Mouse (Mus musculus) midbrain, postnatal 0 days (tissue): ENCODE results near the gene Krtap1-4. TPM values are rescaled to one million over a fixed set of nuclear protein-coding genes. Genes with fewer than 3 reads are reported as not detected.
"Not testable (repeated sequence)": the region's sequence is repeated elsewhere in the genome, so short reads cannot be mapped to it uniquely, and the experiment has no call there.

Experiments
- ATAC-seq: fragments of 200-750 bp; cut with Nextera tagmentation; 2 replicates; pipeline ENCODE4 v1.8.0; 2017; ENCODE audit warnings: moderate number of reproducible peaks, mild to moderate bottlenecking, moderate TSS enrichment, moderate library complexity; ENCODE audit not compliant: low FRiP score
- DNase-seq: peaks from one replicate; pipeline ENCODE4 v3.0.0-alpha.2; 2015; ENCODE audit warnings: low spot score
- H3K27ac ChIP-seq: fragments of 300-500 bp; sonication (generic); 2 replicates; pipeline ENCODE4 v1.5.1; 2014; ENCODE audit warnings: low read depth, mild to moderate bottlenecking, low read length, mixed read lengths
- H3K27me3 ChIP-seq: fragments of 300-500 bp; sonication (generic); 2 replicates; pipeline ENCODE4 v1.6.1; 2014; ENCODE audit warnings: low read length, control low read depth, mixed read lengths; ENCODE audit not compliant: insufficient read depth
- H3K36me3 ChIP-seq: fragments of 300-500 bp; sonication (generic); 2 replicates; pipeline ENCODE4 v1.6.1; 2014; ENCODE audit warnings: low read length, control low read depth, mixed read lengths; ENCODE audit not compliant: insufficient read depth
- H3K4me1 ChIP-seq: fragments of 300-500 bp; sonication (generic); 2 replicates; pipeline ENCODE4 v1.6.1; 2014; ENCODE audit warnings: mild to moderate bottlenecking, control low read depth, antibody characterized with exemption, low read length, mixed read lengths; ENCODE audit not compliant: insufficient read depth
- H3K4me2 ChIP-seq: fragments of 300-500 bp; sonication (generic); 2 replicates; pipeline ENCODE4 v1.6.1; 2014; ENCODE audit warnings: low read depth, mild to moderate bottlenecking, low read length, mixed read lengths; ENCODE audit not compliant: poor library complexity, severe bottlenecking
- H3K4me3 ChIP-seq: fragments of 300-500 bp; sonication (generic); 2 replicates; pipeline ENCODE4 v1.5.1; 2014; ENCODE audit warnings: low read depth, mild to moderate bottlenecking, low read length, moderate library complexity
- H3K9ac ChIP-seq: fragments of 300-500 bp; sonication (generic); replicated peaks from 2 replicates; pipeline ENCODE4 v1.6.1; 2014; ENCODE audit warnings: mild to moderate bottlenecking, low read length, moderate library complexity, mixed read lengths; ENCODE audit not compliant: poor library complexity, severe bottlenecking
- H3K9me3 ChIP-seq: fragments of 300-500 bp; sonication (generic); 2 replicates; pipeline ENCODE4 v1.6.1; 2016; ENCODE audit warnings: low read length, control low read depth
- CTCF ChIP-seq: IDR thresholded peaks from 2 replicates; pipeline ENCODE4 v1.5.1; 2016; ENCODE audit warnings: antibody characterized with exemption, mild to moderate bottlenecking
- WGBS: fragments of 180-500 bp; shearing (Covaris S2); extraction: QIAGEN DNeasy Blood & Tissue Kit; methylation state at CpG from one replicate; pipeline ENCODE4 v1.1.7; 2014; 5-methylcytosine and 5-hydroxymethylcytosine counted together
- polyA plus RNA-seq: library from polyadenylated mRNA; unstranded; fragments of >200 nt; fragmentation: Nextera tagmentation; extraction: Ambion mirVana; gene quantifications from 2 replicates; pipeline ENCODE4 v1.2.1, GENCODE M21; 2015
- total RNA-seq: library from RNA; depleted of rRNA; stranded (reverse); fragments of >200 nt; gene quantifications from 2 replicates; pipeline ENCODE4 v1.2.3, GENCODE M21; 2014; rRNA removed

Krtap1-4 gene
- total RNA-seq (not detected in 2 replicates), polyA plus RNA-seq (not detected in 2 replicates)

GRCm38 (mm10) chr11:99583245-99583704 is at the start of gene Krtap1-4:
Krtap1-4 (minus strand) TSS chr11:99583654.
- WGBS: 84% methylated on average over 5 of the region's 5 CpGs
- DNase-seq: no peak
- no peaks in the 10 kb centered on the region for H3K27me3 ChIP-seq

GRCm38 (mm10) chr11:99630890-99631289 is 47.4 kb upstream of the Krtap1-4 start:
- no peak overlapping the region for H3K4me2 ChIP-seq
- ATAC-seq (no peak), DNase-seq (no peak)
- no peaks in the 10 kb centered on the region for H3K27me3 ChIP-seq
- TF ChIP-seq CTCF: no peak
- H3K9ac ChIP-seq: no peak overlapping the region
- H3K36me3 ChIP-seq: no peaks in the 10 kb centered on the region
- 72% methylated on average over 3 of the region's 3 CpGs for WGBS
- H3K27ac ChIP-seq: no peak overlapping the region
- no peak overlapping the region for H3K4me3 ChIP-seq
- H3K9me3 ChIP-seq: no peaks in the 10 kb centered on the region
- H3K4me1 ChIP-seq: no peaks in the 10 kb centered on the region

More at GRCm38 (mm10) chr11:99583245-99583704, at the start of gene Krtap1-4:
- H3K4me1 ChIP-seq: no peaks in the 10 kb centered on the region
- no peak for TF ChIP-seq CTCF
- no peak within 1 kb of the TSS for H3K4me3 ChIP-seq
- H3K9ac ChIP-seq: no peak within 1 kb of the TSS
- H3K36me3 ChIP-seq: no peaks in the 10 kb centered on the region
- no peaks in the 10 kb centered on the region for H3K9me3 ChIP-seq
- no peak within 1 kb of the TSS for H3K27ac ChIP-seq
- ATAC-seq: no peak
- no peak within 1 kb of the TSS for H3K4me2 ChIP-seq

- DNase-seq: no peak
- H3K27ac ChIP-seq: no peak within 1 kb of the TSS
- TF ChIP-seq CTCF: no peak
- no peaks in the 10 kb centered on the region for H3K27me3 ChIP-seq
- H3K9ac ChIP-seq: no peak within 1 kb of the TSS
- WGBS: 84% methylated on average over 4 of the region's 4 CpGs
- no peaks in the 10 kb centered on the region for H3K9me3 ChIP-seq
- no peaks in the 10 kb centered on the region for H3K4me1 ChIP-seq
- no peak for ATAC-seq
- H3K4me3 ChIP-seq: no peak within 1 kb of the TSS
- no peak within 1 kb of the TSS for H3K4me2 ChIP-seq
- no peaks in the 10 kb centered on the region for H3K36me3 ChIP-seq
Measured at GRCm38 (mm10) chr11:99628138-99628537, 44.7 kb upstream of the Krtap1-4 start, which contains the start of gene Krtap4-1. Krtap4-1 (minus strand) TSS chr11:99628238.

- Histone ChIP-seq H3K9ac (no peak within 1 kb of the TSS), H3K4me1 (no peaks in the 10 kb centered on the region), H3K4me2 (no peak within 1 kb of the TSS), H3K9me3 (no peaks in the 10 kb centered on the region), H3K27me3 (no peaks in the 10 kb centered on the region), H3K27ac (no peak within 1 kb of the TSS), H3K36me3 (no peaks in the 10 kb centered on the region), H3K4me3 (no peak within 1 kb of the TSS)
- 91% methylated on average over 2 of the region's 2 CpGs for WGBS
- TF ChIP-seq CTCF: no peak
- no peak for ATAC-seq
- DNase-seq: no peak
Measured at GRCm38 (mm10) chr11:99620335-99620734, 36.9 kb upstream of the Krtap1-4 start, which contains the start of gene Gm11562. Gm11562 (minus strand) TSS chr11:99620435.

- no peak for ATAC-seq
Measured at GRCm38 (mm10) chr11:99614796-99615363, 31.4 kb upstream of the Krtap1-4 start, which contains the start of gene Krtap2-4. Krtap2-4 (minus strand) TSS chr11:99614846.

GRCm38 (mm10) chr11:99610089-99610488 is 26.6 kb upstream of the Krtap1-4 start, which contains the start of gene Gm11937:
Gm11937 (minus strand) TSS chr11:99610189.
- WGBS: 60% methylated on average over 1 of the region's 2 CpGs
- H3K4me1 ChIP-seq, H3K4me2 ChIP-seq, H3K9me3 ChIP-seq, H3K27ac ChIP-seq, DNase-seq, ATAC-seq, H3K36me3 ChIP-seq, H3K4me3 ChIP-seq, H3K9ac ChIP-seq, H3K27me3 ChIP-seq: not testable (repeated sequence)

More at GRCm38 (mm10) chr11:99614796-99615363, 31.4 kb upstream of the Krtap1-4 start, which contains the start of gene Krtap2-4:
- Histone ChIP-seq H3K4me3 (no peak within 1 kb of the TSS), H3K9me3 (no peaks in the 10 kb centered on the region), H3K9ac (no peak within 1 kb of the TSS), H3K27ac (no peak within 1 kb of the TSS), H3K4me1 (no peaks in the 10 kb centered on the region), H3K36me3 (no peaks in the 10 kb centered on the region), H3K27me3 (no peaks in the 10 kb centered on the region), H3K4me2 (no peak within 1 kb of the TSS)
- DNase-seq: no peak
- TF ChIP-seq CTCF: no peak
- WGBS: 71% methylated on average over 3 of the region's 3 CpGs
